Mouse (Mus musculus): ENCODE results near the gene Bin2. TPM values are rescaled to one million over a fixed set of nuclear protein-coding genes. Genes with fewer than 3 reads are reported as not detected.
"Not testable (repeated sequence)": the region's sequence is repeated elsewhere in the genome, so short reads cannot be mapped to it uniquely, and the experiment has no call there.

The Bin2 gene
- total RNA-seq, 4 experiments from 2014 or later, result 0.84 to 2.6 (median 1.1) TPM

DNA sequence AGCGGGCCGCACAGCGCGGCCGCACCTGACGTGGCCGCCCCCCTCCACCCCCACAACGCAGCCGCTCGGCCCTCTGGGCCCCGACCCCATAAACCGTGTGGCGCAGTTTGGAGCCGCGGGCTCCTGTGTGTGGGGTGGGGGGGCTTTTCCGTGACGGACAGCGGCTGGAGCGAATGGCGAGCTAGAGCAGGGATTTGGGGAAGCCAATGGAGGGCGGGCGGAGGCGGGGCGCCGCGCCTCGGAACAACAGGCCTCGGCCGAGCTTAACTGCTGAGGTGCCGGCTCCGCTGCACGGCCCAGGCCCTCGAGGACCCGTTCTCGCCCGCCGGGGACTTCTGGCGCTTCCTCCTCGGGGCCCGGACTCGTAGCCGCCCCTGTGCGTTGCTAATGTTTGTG, 53.5 kb downstream of the Bin2 start:
- peak; percentile 83 for DNase-seq (ENCODE audit: low spot score)

DNA sequence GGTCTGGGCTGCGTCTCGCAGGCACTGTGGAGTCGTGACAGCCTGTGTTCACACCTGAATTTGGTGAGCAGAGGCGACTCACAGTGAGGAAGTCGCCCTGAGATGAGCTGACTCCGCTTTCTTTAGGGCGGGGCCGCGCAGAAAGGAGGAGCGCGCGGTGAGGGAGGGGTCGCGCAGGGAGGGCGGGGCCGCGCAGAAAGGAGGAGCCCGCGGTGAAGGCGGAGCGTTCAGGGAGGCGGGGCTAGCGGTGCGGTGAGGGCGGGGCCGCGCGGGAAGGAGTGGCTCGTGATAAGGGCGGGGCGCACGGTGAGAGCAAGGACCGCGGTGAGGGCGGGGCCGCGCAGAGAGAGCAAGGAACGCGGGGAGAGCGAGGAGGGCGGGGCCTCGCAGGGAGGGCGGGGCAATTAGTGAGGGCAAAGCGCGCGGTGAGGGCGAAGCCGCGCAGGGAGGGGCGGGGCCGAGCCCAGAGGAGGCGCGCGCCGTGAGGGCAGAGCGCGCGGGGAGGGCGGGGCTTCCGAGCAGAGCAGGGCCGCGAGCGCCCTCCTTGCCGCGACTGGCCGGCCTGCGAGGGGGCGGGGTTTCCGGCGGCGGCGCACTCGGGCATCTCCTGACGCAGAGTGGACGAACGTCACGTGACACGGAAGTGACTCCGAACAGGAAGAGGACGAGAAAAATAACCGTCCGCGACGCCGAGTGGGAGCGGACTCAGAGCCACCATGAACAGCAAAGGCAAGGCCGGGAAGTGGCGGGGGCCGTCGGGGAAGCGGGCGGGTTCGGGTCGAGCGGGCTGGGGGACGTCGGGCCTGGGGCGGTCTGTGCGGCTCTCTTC, 54.1 kb downstream of the Bin2 start, which contains the start of gene Dazap2:
Gene Dazap2, plus strand, starts transcription at position 354 of the 829 bp plus-strand sequence.
- DNase-seq (ENCODE audit: low spot score), result peak; percentile 96

DNA sequence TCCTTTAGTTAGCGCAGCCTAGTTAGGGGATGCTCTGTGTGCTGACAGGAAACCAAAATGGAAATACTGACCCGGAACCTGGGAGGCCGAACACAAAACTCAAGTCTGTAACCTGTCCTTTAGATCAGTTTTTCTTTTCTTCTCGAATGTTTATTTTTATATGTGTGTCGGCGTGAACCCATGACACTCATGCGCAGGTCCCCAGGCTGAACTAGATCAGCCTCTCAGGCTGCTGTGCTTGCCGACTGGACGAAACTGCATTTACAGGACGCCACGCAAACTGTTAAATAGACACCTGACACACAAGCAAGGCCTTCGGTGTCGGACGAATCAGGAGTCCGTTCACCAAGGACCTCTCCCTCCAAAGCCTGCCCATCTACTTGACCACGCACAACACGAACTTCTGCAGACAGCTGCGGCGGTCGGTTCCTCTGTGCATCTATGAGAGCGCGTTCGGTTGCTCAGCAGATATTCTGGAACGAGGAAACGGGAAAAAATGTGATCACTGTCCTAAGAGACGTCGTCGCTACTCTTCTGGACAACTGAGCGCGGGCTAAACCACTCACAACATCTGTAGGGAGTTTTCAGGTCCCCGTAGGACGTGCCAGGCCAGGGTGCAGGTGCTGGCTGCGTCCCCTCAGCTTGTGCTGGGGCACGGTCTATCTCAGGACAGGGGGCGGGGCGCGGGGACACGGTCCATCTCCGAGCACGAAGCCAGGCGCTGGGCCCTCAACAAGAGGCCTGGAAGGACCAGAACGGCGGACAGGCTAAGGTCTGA, 54.9 kb downstream of the Bin2 start:
- no peak for DNase-seq (ENCODE audit: low spot score)

DNA sequence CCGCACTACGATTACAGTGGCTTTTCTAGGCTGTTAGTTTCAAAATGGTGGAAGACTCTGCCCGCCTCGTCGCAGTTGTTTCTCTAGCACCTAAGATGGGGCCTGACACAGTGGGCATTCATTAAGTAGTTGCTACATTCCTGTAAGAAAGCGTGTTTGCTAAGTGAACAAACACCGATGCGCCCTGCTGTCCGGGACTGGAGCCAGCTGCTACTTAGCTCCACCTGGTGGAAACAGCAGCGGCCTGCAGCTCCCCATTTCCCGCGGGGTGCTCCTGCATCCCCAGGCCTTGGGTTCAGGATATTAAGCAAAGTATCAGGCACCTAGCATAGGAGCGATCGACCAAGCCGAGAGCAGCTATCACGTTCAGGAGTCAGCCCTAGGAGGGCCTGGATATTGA, 55.8 kb downstream of the Bin2 start:
- DNase-seq (ENCODE audit: low spot score), result peak; percentile 80

DNA sequence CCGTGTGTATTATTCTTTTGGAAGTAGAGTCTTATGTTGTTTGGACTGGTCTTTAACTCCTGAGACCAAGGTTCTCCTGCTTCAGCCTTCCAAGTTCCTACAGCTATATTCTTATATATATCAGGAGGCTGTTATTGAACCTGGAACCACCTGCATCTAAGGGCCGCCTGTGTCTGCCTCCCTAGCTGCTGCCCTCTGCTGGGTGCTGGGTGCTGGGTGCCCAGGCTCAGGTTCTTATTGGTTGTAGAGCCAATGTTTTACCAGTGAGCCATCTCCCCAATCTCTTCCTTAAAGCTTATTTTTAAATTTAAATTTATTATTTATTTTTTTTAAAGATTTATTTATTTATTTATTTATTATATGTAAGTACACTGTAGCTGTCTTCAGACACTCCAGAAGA, 56.9 kb downstream of the Bin2 start:
- no peak for DNase-seq (ENCODE audit: low spot score)

DNA sequence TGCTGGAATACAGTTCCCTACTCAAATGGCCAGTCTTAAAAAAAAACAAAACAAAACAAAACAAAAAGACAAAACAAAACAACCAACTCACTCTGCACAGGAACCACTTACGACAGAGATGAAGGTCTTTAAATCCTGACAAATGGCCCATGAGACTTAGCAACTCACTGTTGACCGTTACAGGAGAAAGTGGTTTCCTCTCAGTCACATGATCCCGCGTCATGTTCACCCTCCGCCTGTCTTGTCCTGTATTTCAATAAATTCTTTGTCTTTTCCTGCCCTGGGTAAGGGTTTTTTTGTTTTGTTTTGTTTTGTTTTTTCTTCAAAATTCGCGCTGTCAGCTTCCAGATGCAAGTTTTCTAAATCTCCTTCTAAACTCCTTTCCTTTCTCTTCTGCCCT, 57.4 kb downstream of the Bin2 start:
- DNase-seq (ENCODE audit: low spot score), result no peak

DNA sequence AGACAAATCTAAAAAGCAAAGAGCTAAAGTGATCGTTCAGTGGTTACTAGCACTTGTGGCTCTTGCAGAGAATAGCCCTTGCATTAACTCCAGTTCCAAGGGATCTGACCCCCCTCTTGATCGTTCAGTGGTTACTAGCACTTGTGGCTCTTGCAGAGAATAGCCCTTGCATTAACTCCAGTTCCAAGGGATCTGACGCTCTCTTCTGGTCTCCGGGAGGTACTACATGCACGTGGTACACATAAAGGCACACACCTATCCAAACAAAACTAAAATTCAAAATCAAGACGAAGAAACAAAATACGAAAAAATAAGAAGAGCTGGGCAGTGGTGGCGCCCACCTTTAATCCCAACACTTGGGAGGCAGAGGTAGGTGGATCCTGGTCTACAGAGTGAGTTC, 62.7 kb downstream of the Bin2 start:
- not testable (repeated sequence) for DNase-seq (ENCODE audit: low spot score)

DNA sequence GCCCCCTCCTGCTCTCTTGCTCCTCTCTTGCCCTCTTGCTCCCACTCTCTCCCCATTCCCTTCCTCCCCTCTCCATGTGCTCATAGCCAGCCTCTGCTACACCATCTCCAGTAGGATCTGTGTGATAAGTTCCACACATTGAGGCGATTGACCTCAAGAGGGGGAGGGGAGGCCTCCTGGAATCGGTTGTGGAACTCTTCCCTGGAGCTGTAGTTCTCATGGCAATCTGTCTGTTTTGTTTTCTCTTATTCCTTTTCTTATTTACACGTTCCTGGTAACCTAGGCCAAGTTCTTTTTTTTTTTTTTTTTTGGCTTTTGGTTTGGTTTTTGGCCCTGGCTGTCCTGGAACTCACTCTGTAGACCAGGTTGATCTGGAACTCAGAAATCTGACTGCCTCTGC, 67.7 kb downstream of the Bin2 start:
- DNase-seq (ENCODE audit: low spot score), result no peak

DNA sequence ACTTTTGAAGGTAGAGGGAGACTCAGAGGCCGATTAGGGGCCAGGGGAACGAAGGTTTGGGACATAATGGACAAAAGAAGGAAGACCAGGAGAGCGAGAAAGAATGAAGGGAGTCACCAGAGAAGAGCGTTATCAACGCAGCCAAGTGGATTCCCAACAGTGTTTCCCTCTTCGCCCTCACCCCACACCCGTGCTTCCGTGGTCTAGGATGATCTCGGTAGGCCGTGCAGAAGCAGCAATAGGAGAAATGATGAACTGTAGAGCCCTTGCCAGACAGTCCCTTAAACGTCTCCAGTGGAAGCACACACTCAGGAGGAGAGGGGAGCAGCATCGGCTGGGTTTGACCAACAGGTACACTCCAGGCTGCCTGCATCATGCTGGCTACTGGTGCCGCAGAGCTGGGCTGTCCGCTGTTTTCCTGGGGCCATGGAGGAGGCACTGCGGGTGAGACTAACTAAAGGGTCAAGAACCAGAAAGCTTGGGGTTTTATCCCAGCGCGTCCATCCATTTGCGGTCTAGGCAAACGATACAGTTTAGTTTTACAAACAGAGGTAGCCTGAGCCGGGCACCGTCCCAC, 68.6 kb downstream of the Bin2 start:
- DNase-seq (ENCODE audit: low spot score), result no peak

DNA sequence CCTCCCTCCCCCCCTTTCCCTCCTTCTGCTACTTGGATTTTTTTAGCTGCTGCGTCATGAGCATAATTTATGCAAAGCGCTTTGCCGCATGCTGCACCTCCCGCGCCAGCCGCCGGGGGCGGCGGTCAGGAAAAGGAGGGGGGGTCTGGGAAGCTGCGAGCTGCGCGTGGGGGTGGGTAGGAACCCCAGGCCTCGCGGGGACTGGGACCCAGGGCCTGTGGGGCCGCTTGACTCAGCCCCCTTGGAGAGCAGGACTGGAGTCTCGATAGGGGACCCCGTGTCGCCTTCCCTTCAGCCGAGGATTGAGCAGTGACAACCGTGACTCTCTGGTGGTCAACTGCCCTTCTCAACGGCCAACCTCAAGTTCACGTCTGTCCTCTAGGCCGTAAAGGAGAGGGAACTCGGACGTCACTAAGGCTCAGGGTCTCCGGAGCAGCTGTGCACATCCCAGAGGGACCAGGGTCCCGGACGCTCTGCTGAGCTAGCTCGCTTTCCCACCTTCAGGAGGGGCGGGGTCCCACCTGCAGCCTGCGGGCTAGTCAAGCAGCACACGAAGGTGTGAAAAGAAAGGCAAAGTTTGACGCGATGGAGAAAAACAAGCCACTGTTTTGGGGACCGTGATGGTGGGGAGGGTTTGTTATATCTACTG, 69.2 kb downstream of the Bin2 start:
- DNase-seq (ENCODE audit: low spot score), result peak; percentile 77

DNA sequence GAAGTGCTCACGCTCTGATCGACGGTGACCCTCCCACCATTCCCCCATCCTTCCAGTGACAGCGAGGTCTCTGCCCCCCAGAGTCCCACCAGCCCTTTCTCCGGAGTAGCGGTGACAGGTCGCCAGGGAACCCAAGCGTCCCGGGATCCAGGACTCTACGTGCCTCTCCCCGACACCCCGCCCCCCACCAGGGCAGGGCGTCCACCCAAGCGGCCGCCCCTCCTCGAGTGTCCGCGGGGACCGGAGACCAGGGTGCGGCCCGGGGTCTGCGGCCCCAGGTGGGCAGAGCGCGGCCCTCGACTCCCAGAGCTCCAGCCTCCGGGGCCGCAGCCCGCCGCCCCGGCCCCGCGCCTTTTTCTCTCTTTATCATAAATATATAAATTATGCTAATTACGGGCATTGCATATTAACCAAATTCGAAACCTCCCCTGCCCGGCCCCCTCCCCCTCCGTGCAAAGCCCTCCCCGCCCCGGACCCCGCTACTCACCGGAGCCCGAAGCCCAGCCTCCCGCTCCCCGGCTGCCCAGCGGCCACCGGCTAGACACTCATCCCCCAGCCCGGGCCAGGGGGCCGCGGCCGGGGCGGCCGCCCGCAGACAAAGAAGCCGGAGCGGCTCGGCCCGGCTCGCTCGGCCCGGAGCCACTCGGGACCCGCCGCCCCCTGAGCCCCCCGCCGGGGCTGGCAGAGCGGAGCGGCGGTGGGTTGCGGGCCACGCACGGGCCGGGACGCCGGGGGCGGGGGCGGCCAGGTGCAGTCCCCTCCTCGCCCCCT, 69.9 kb downstream of the Bin2 start, which contains the start of gene Pou6f1:
Gene Pou6f1, minus strand, starts transcription at position 709 of the 771 bp plus-strand sequence.
- DNase-seq (ENCODE audit: low spot score), result peak; percentile 48

DNA sequence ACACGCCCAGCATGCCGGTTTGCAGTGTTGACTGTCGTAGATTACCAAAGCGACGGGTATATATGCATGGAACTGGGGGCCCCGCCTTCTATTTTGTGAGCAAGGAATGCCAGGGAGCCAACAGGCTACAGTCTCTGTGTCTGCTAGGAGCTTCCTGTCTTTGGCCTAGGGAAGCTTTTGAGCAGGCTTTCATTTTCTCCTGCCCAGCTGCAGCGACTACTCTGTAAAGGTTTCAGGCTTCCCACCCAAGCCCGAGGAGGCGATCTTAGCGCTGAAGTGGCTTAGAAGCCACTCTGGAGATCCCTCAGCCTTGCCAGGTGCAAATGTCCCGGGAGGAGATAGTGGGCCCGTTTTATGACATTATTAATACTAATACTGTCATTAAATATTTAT, 70.5 kb downstream of the Bin2 start:
- DNase-seq (ENCODE audit: low spot score), result peak; percentile 52

DNA sequence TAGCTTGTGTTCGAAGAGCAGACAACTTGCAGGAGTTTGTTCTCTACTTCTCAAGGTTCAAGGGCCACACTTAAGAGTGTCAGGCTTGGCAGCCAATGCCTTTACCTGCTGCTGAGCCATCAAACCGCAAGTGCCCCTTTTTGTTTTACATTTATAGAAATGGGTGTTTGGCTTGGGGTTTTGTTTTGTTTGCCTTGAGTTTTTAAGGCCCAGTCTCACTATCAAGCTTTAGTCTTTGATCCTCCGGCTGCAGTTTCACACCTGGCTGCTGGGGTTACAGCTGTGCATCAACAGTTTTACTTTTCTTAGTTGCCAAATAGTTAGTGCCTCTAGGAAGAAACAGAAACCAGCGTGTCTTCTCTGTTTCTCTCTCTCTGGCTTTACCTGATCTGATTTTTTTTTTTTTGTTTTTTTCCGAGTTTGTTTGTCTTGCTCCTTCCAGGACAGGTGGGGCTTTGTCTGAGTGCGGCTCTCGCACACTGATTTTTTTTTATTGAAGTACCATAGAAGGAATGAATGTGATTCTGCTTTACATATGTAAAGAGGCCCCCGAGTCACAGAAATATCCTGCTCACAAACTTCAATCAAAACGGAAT, 71.0 kb downstream of the Bin2 start:
- DNase-seq (ENCODE audit: low spot score), result no peak

DNA sequence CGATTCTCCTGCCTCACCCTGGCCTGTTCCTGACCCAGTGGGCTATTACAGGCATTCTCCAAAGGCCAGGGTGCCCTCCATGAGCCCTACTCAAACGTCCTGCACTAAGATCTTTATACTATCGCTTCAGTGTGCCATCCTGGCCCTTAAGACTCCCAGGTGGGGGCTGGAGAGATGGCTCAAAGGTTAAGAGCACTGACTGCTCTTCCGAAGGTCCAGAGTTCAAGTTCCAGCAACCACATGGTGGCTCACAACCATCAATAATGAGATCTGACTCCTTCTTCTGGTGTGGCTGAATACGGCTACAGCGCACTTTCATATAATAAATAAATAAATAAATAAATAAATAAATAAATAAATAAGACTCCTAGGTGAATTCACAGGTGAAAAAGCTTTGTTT, 76.5 kb downstream of the Bin2 start:
- DNase-seq (ENCODE audit: low spot score), result no peak

Small RNA genes within 50 kb of the gene (microRNA-seq; reads per million reads assigned to microRNA genes)
- not detected for gene Mir6961

Other genes with a start within 250 kb of the Bin2 start
- not detected for gene Gm5475, start 247.4 kb downstream of the Bin2 start, total RNA-seq (2022)
- 10 to 100 TPM; 49.0 to 61.5 (median 51.9) TPM for gene Slc11a2, start 244.5 kb downstream of the Bin2 start, total RNA-seq (2022)
- 10 to 100 TPM; 11.2 to 14.0 (median 11.8) TPM for gene Letmd1, start 200.5 kb downstream of the Bin2 start, total RNA-seq (2022)
- gene Csrnp2, start 174.1 kb downstream of the Bin2 start, total RNA-seq (2022), result 1 to 10 TPM; 2.4 to 3.1 (median 2.7) TPM
- 10 to 100 TPM; 14.3 to 17.3 (median 15.6) TPM for gene Tfcp2, start 117.5 kb downstream of the Bin2 start, total RNA-seq (2022)
- 10 to 100 TPM; 11.1 to 17.3 (median 13.8) TPM for gene Pou6f1, start 69.6 kb downstream of the Bin2 start, total RNA-seq (2022)
- gene Dazap2, start 54.2 kb downstream of the Bin2 start, total RNA-seq (2022), result 100 to 1,000 TPM; 170 to 189 (median 183) TPM
- gene Smagp, start 32.6 kb downstream of the Bin2 start, total RNA-seq (2022), result 10 to 100 TPM; 10.9 to 20.2 (median 11.9) TPM
- 1 to 10 TPM; 1.1 to 2.0 (median 1.5) TPM for gene Cela1, start 18.4 kb upstream of the Bin2 start, total RNA-seq (2022)
- under 1 TPM; 0.54 to 0.86 (median 0.64) TPM for gene Galnt6, start 59.8 kb upstream of the Bin2 start, total RNA-seq (2022)
- gene Slc4a8, start 92.2 kb upstream of the Bin2 start, total RNA-seq (2022), result 1 to 10 TPM; 1.9 to 4.3 (median 2.8) TPM
- gene Scn8a, start 200.3 kb upstream of the Bin2 start, total RNA-seq (2022), result 1 to 10 TPM in 1 of 4 experiments, under 1 TPM in 2, not detected in 1; 0.41 to 1.2 (median 0.55) TPM

Measured in heart, adult 8-10 months (tissue).